Mouse (Mus musculus) lung, embryonic 16.5 days (tissue): ENCODE results near the gene Cyfip1. TPM values are rescaled to one million over a fixed set of nuclear protein-coding genes. Genes with fewer than 3 reads are reported as not detected.

Experiments
- ATAC-seq: fragments of 200-750 bp; cut with Nextera tagmentation; 2 replicates; pipeline ENCODE4 v1.8.0; 2017; ENCODE audit warnings: low read depth, mild to moderate bottlenecking, moderate library complexity
- H3K27ac ChIP-seq: fragments of 300-500 bp; sonication (generic); 2 replicates; pipeline ENCODE4 v1.5.1; 2014; ENCODE audit warnings: mild to moderate bottlenecking, control low read depth, low read length
- H3K27me3 ChIP-seq: fragments of 300-500 bp; sonication (generic); 2 replicates; pipeline ENCODE4 v1.6.1; 2014; ENCODE audit warnings: low read depth, low read length, mixed read lengths; ENCODE audit not compliant: control insufficient read depth, insufficient read depth
- H3K36me3 ChIP-seq: fragments of 300-500 bp; sonication (generic); 2 replicates; pipeline ENCODE4 v1.6.1; 2014; ENCODE audit warnings: low read length; ENCODE audit not compliant: control insufficient read depth, insufficient read depth
- H3K4me1 ChIP-seq: fragments of 300-500 bp; sonication (generic); replicated peaks from 2 replicates; pipeline ENCODE4 v1.6.1; 2014; ENCODE audit warnings: low read length, mixed read lengths; ENCODE audit not compliant: control insufficient read depth, insufficient read depth
- H3K4me2 ChIP-seq: fragments of 300-500 bp; sonication (generic); 2 replicates; pipeline ENCODE4 v1.6.1; 2014; ENCODE audit warnings: low read depth, low read length, control low read depth
- H3K4me3 ChIP-seq: fragments of 300-500 bp; sonication (generic); 2 replicates; pipeline ENCODE4 v1.5.1; 2014; ENCODE audit warnings: mild to moderate bottlenecking, low read length, control low read depth
- H3K9ac ChIP-seq: fragments of 300-500 bp; sonication (generic); 2 replicates; pipeline ENCODE4 v1.6.1; 2014; ENCODE audit warnings: low read length, control low read depth
- H3K9me3 ChIP-seq: fragments of 300-500 bp; sonication (generic); 2 replicates; pipeline ENCODE4 v1.6.1; 2016; ENCODE audit warnings: low read length; ENCODE audit not compliant: control insufficient read depth
- WGBS: fragments of 180-500 bp; shearing (Covaris S2); extraction: QIAGEN DNeasy Blood & Tissue Kit; methylation state at CpG from one replicate; pipeline ENCODE4 v1.1.7; 2014; 5-methylcytosine and 5-hydroxymethylcytosine counted together
- polyA plus RNA-seq: library from polyadenylated mRNA; unstranded; fragments of >200 nt; fragmentation: Nextera tagmentation; extraction: Ambion mirVana; gene quantifications from 2 replicates; pipeline ENCODE4 v1.2.1, GENCODE M21; 2015

Cyfip1 gene
- polyA plus RNA-seq, 1 experiment from 2014 or later, result 121 TPM

- H3K36me3 ChIP-seq, result no peaks in the 10 kb centered on the region
- peak; percentile 99 for ATAC-seq
- H3K27me3 ChIP-seq, result no peaks in the 10 kb centered on the region
- H3K9ac ChIP-seq, result peak overlapping the region; percentile 91
- peak overlapping the region; percentile 96 for H3K27ac ChIP-seq
- no peaks in the 10 kb centered on the region for H3K9me3 ChIP-seq
- H3K4me1 ChIP-seq, result peaks cover 10% of the 10 kb centered on the region
- H3K4me2 ChIP-seq, result peak overlapping the region; percentile 91
- peak overlapping the region; percentile 79 for H3K4me3 ChIP-seq
- 0% methylated on average over 24 of the region's 47 CpGs for WGBS
Observed at GRCm38 (mm10) chr7:55841977-55842503, 495 bp downstream of the Cyfip1 start.

GRCm38 (mm10) chr7:55842504-55843152 lies 1.1 kb downstream of the Cyfip1 start:
- Histone ChIP-seq H3K4me3 (peak overlapping the region; percentile 79), H3K9me3 (no peaks in the 10 kb centered on the region), H3K27me3 (no peaks in the 10 kb centered on the region), H3K4me1 (peaks cover 10% of the 10 kb centered on the region), H3K27ac (peak overlapping the region; percentile 96), H3K4me2 (peak overlapping the region; percentile 91), H3K36me3 (no peaks in the 10 kb centered on the region), H3K9ac (peak overlapping the region; percentile 91)
- under 1% methylated on average over 40 of the region's 40 CpGs for WGBS
- ATAC-seq, result peak; percentile 60

- 48% methylated on average over 9 of the region's 9 CpGs for WGBS
- H3K4me3 ChIP-seq, result no peak overlapping the region
- H3K9ac ChIP-seq, result no peak overlapping the region
- no peak overlapping the region for H3K4me2 ChIP-seq
- no peak for ATAC-seq
- H3K36me3 ChIP-seq, result 0 out of 2 replicates have a peak, but pooled peaks cover 3% of the 10 kb centered on the region
- H3K27ac ChIP-seq, result no peak overlapping the region
- H3K27me3 ChIP-seq, result no peaks in the 10 kb centered on the region
- H3K9me3 ChIP-seq, result no peaks in the 10 kb centered on the region
- peaks cover 14% of the 10 kb centered on the region for H3K4me1 ChIP-seq
Observed at GRCm38 (mm10) chr7:55846606-55847312, 5.2 kb downstream of the Cyfip1 start.

GRCm38 (mm10) chr7:55849948-55850571 lies 8.5 kb downstream of the Cyfip1 start:
- H3K9me3 ChIP-seq, result no peaks in the 10 kb centered on the region
- peaks cover 10% of the 10 kb centered on the region; the same call in 1 of the 2 replicates for H3K4me1 ChIP-seq
- no peak for ATAC-seq
- H3K27me3 ChIP-seq, result no peaks in the 10 kb centered on the region
- 0 out of 2 replicates have a peak, but pooled peaks cover 3% of the 10 kb centered on the region for H3K36me3 ChIP-seq
- H3K4me3 ChIP-seq, result no peak overlapping the region
- H3K27ac ChIP-seq, result no peak overlapping the region
- 51% methylated on average over 14 of the region's 14 CpGs for WGBS
- H3K9ac ChIP-seq, result no peak overlapping the region
- no peak overlapping the region for H3K4me2 ChIP-seq

- Histone ChIP-seq H3K36me3 (0 out of 2 replicates have a peak, but pooled peaks cover 3% of the 10 kb centered on the region), H3K4me1 (peaks cover 7% of the 10 kb centered on the region; the same call in 1 of the 2 replicates), H3K4me2 (no peak overlapping the region), H3K9ac (no peak overlapping the region), H3K27me3 (no peaks in the 10 kb centered on the region), H3K4me3 (no peak overlapping the region), H3K9me3 (no peaks in the 10 kb centered on the region), H3K27ac (no peak overlapping the region)
- WGBS, result 67% methylated on average over 3 of the region's 3 CpGs
- no peak for ATAC-seq
Observed at GRCm38 (mm10) chr7:55852787-55853186, 11.2 kb downstream of the Cyfip1 start.

GRCm38 (mm10) chr7:55855597-55855996 lies 14.1 kb downstream of the Cyfip1 start:
- Histone ChIP-seq H3K9me3 (no peaks in the 10 kb centered on the region), H3K4me1 (0 out of 2 replicates have a peak, but pooled peaks cover 3% of the 10 kb centered on the region), H3K4me2 (no peak overlapping the region), H3K4me3 (no peak overlapping the region), H3K27ac (no peak overlapping the region), H3K36me3 (no peaks in the 10 kb centered on the region), H3K27me3 (no peaks in the 10 kb centered on the region), H3K9ac (no peak overlapping the region)
- no peak for ATAC-seq
- WGBS, result 75% methylated on average over 3 of the region's 3 CpGs

- no peak overlapping the region for H3K4me3 ChIP-seq
- H3K27me3 ChIP-seq, result no peaks in the 10 kb centered on the region
- ATAC-seq, result no peak
- H3K9ac ChIP-seq, result no peak overlapping the region
- 90% methylated on average over 4 of the region's 4 CpGs for WGBS
- no peak overlapping the region for H3K27ac ChIP-seq
- 0 out of 2 replicates have a peak, but pooled peaks cover 3% of the 10 kb centered on the region for H3K4me1 ChIP-seq
- H3K4me2 ChIP-seq, result no peak overlapping the region
- no peaks in the 10 kb centered on the region for H3K9me3 ChIP-seq
- no peaks in the 10 kb centered on the region for H3K36me3 ChIP-seq
Observed at GRCm38 (mm10) chr7:55856741-55857140, 15.2 kb downstream of the Cyfip1 start.

GRCm38 (mm10) chr7:55857729-55858128 lies 16.2 kb downstream of the Cyfip1 start:
- ATAC-seq, result no peak
- 78% methylated on average over 2 of the region's 2 CpGs for WGBS

More at GRCm38 (mm10) chr7:55857729-55858128, 16.2 kb downstream of the Cyfip1 start:
- no peak overlapping the region for H3K27ac ChIP-seq
- H3K9ac ChIP-seq, result no peak overlapping the region
- no peaks in the 10 kb centered on the region for H3K36me3 ChIP-seq
- no peaks in the 10 kb centered on the region for H3K4me1 ChIP-seq
- no peak overlapping the region for H3K4me3 ChIP-seq
- no peaks in the 10 kb centered on the region for H3K27me3 ChIP-seq
- no peak overlapping the region for H3K4me2 ChIP-seq
- no peaks in the 10 kb centered on the region for H3K9me3 ChIP-seq
